In the genomic region with DNA sequence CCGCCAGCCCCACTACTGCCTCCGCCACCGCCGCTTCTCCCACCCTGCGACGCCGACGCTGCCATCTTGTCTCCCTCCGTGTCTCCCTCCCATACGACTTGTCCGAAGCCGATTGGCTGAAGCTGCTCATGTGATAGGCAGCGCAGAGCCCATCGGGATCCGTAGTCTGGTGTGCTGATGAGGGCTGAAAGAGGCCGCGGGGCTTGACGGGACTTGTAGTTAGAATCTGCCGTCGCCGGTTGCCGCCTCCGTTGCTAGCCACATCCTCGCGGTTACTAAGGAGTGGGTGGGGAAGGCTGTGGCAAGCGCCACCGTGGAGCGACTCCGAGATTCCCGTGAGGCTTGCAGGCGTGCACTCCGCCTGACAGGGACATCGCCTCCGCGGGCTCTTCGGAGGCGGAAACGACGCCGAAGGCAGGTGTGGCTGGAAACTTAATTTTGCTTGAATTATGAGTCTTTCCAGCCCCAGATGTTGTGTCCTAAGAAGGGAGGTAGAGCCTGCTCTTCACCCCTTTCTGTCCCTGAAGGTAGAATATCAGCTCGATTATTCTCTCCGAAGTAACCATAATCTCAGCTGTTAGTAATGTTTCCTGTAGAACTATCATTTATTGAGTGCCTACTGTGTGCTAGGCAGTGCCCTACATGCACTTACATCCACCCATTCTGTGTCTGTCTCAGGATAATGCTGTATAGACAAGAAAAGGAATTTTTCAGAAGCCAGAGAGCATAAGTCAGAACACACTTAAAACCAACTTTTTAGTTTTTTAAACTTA, we compare ENCODE assay signal across 8 mouse cellular contexts. TPM values are rescaled to one million over a fixed set of nuclear protein-coding genes. Genes with fewer than 3 reads are reported as not detected.
DNase-seq lines count a peak whose midpoint lies in the region; ATAC-seq and TF ChIP-seq lines count a peak whose summit lies in the region.

A gene (plus strand): TSS at position 304 of the 773 bp plus-strand sequence.

- no peak for TF ChIP-seq EP300 in liver, embryonic 14.5 days (IDR thresholded peaks at IDR 0.05; ENCODE audit: low read depth)
- TF ChIP-seq EP300 in stomach, postnatal 0 days (optimal IDR thresholded peaks at IDR 0.05), result no peak

- H3K9me3 ChIP-seq in forebrain, embryonic 10.5 days, result no peaks in the 10 kb centered on the region
- H3K9me3 ChIP-seq in heart, embryonic 15.5 days (replicated peaks), result no peaks in the 10 kb centered on the region
- no peaks in the 10 kb centered on the region for H3K9me3 ChIP-seq in liver, embryonic 14.5 days (ENCODE audit: control insufficient read depth, low read length)
- no peaks in the 10 kb centered on the region for H3K9me3 ChIP-seq in neural tube, embryonic 11.5 days (ENCODE audit: control insufficient read depth, low read length)
- H3K9me3 ChIP-seq in stomach, postnatal 0 days (ENCODE audit: control insufficient read depth, low read length), result no peaks in the 10 kb centered on the region

- peak; percentile 92 to 93 for DNase-seq in CD8-positive naive resting alpha-beta T cell, adult 2 months (ENCODE audit: low read depth in 2 of 2, low spot score in 2 of 2)
- peak; percentile 98 for DNase-seq in c-Kit-positive CD71-negative TER-119-negative erythroid progenitor cells, embryonic 14.5 days (ENCODE audit: low read depth)
- DNase-seq in forebrain, embryonic 10.5 days (ENCODE audit: extremely low spot score, low spot score), result peak; percentile 99
- DNase-seq in kidney, postnatal 25 days, result peak; percentile 98 to 99
- DNase-seq in liver, embryonic 14.5 days (ENCODE audit: low read depth in 3 of 3, low spot score in 3 of 3), result peak; percentile 97 to 99 (median 98)
- DNase-seq in neural tube, embryonic 11.5 days (ENCODE audit: low spot score), result peak; percentile 97
- DNase-seq in stomach, postnatal 0 days (ENCODE audit: low spot score), result peak; percentile 98

- 0 out of 2 replicates have a peak, but pooled peaks have one; percentile 1 for TF ChIP-seq CTCF in liver, embryonic 14.5 days (IDR thresholded peaks at IDR 0.05; ENCODE audit: low read depth)
- no peak for TF ChIP-seq CTCF in stomach, postnatal 0 days (IDR thresholded peaks at IDR 0.05; ENCODE audit: low read depth)

- H3K27me3 ChIP-seq in forebrain, embryonic 10.5 days (ENCODE audit: poor library complexity, severe bottlenecking), result no peaks in the 10 kb centered on the region
- H3K27me3 ChIP-seq in heart, embryonic 15.5 days, result no peaks in the 10 kb centered on the region
- no peaks in the 10 kb centered on the region for H3K27me3 ChIP-seq in liver, embryonic 14.5 days (ENCODE audit: control insufficient read depth, insufficient read depth, low read length)
- no peaks in the 10 kb centered on the region for H3K27me3 ChIP-seq in neural tube, embryonic 11.5 days (ENCODE audit: control insufficient read depth, insufficient read depth, low read length)
- no peaks in the 10 kb centered on the region for H3K27me3 ChIP-seq in stomach, postnatal 0 days (ENCODE audit: control insufficient read depth, insufficient read depth, low read length)

- peak within 1 kb of the TSS; percentile 82 for H3K4me2 ChIP-seq in heart, embryonic 15.5 days
- peak within 1 kb of the TSS; percentile 98 for H3K4me2 ChIP-seq in liver, embryonic 14.5 days (ENCODE audit: low read depth)
- peak within 1 kb of the TSS; percentile 84 for H3K4me2 ChIP-seq in neural tube, embryonic 11.5 days (ENCODE audit: low read depth)
- peak within 1 kb of the TSS; percentile 64 for H3K4me2 ChIP-seq in stomach, postnatal 0 days (replicated peaks; ENCODE audit: low read depth)

- H3K36me3 ChIP-seq in forebrain, embryonic 10.5 days (replicated peaks), result peaks cover 30% of the 10 kb centered on the region
- H3K36me3 ChIP-seq in heart, embryonic 15.5 days, result peaks cover 6% of the 10 kb centered on the region
- peaks cover 9% of the 10 kb centered on the region for H3K36me3 ChIP-seq in liver, embryonic 14.5 days (replicated peaks; ENCODE audit: control insufficient read depth, insufficient read depth, low read depth)
- no peaks in the 10 kb centered on the region; the same call in 1 of the 2 replicates for H3K36me3 ChIP-seq in neural tube, embryonic 11.5 days (ENCODE audit: control insufficient read depth, insufficient read depth, low read length)
- H3K36me3 ChIP-seq in stomach, postnatal 0 days (ENCODE audit: control insufficient read depth, insufficient read depth, low read length), result no peaks in the 10 kb centered on the region

- peak; percentile 99 for ATAC-seq in heart, embryonic 15.5 days (replicated peaks; ENCODE audit: insufficient number of reproducible peaks, insufficient read depth, low FRiP score, low read depth)
- peak; percentile 99 for ATAC-seq in liver, embryonic 14.5 days (ENCODE audit: insufficient read depth)
- ATAC-seq in neural tube, embryonic 11.5 days (ENCODE audit: insufficient read depth, low FRiP score, low TSS enrichment), result peak; percentile 99
- ATAC-seq in stomach, postnatal 0 days (ENCODE audit: low FRiP score, low TSS enrichment), result peak; percentile 99

- under 1% methylated on average over 42 of the region's 42 CpGs for whole genome bisulfite sequencing in forebrain, embryonic 10.5 days
- WGBS in heart, embryonic 15.5 days, result under 1% methylated on average over 42 of the region's 42 CpGs
- under 1% methylated on average over 42 of the region's 42 CpGs for WGBS in liver, embryonic 14.5 days (ENCODE audit: insufficient replicate concordance)
- under 1% methylated on average over 42 of the region's 42 CpGs for WGBS in neural tube, embryonic 11.5 days
- WGBS in stomach, postnatal 0 days, result under 1% methylated on average over 42 of the region's 42 CpGs

- H3K9ac ChIP-seq in heart, embryonic 15.5 days, result peak within 1 kb of the TSS; percentile 90
- peak within 1 kb of the TSS; percentile 73 for H3K9ac ChIP-seq in liver, embryonic 14.5 days (replicated peaks)
- peak within 1 kb of the TSS; percentile 95 for H3K9ac ChIP-seq in neural tube, embryonic 11.5 days (ENCODE audit: low read length)
- peak within 1 kb of the TSS; percentile 87 for H3K9ac ChIP-seq in stomach, postnatal 0 days (ENCODE audit: low read length)

- peak within 1 kb of the TSS; percentile 81 for H3K4me3 ChIP-seq in forebrain, embryonic 10.5 days
- peak within 1 kb of the TSS; percentile 90 for H3K4me3 ChIP-seq in heart, embryonic 15.5 days
- peak within 1 kb of the TSS; percentile 71 to 94 for H3K4me3 ChIP-seq in liver, embryonic 14.5 days (ENCODE audit: insufficient read depth in 1 of 2, low read depth in 2 of 2, low read length in 2 of 2)
- H3K4me3 ChIP-seq in neural tube, embryonic 11.5 days (ENCODE audit: low read depth, low read length), result peak within 1 kb of the TSS; percentile 83
- peak within 1 kb of the TSS; percentile 86 for H3K4me3 ChIP-seq in stomach, postnatal 0 days (ENCODE audit: low read depth, low read length)

- H3K4me1 ChIP-seq in forebrain, embryonic 10.5 days, result peaks cover 37% of the 10 kb centered on the region
- H3K4me1 ChIP-seq in heart, embryonic 15.5 days (replicated peaks), result peaks cover 25% of the 10 kb centered on the region
- H3K4me1 ChIP-seq in liver, embryonic 14.5 days (replicated peaks; ENCODE audit: control insufficient read depth in 2 of 2, insufficient read depth in 2 of 2, low read length in 1 of 2), result peaks cover 15 to 16% of the 10 kb centered on the region in 2 experiments
- H3K4me1 ChIP-seq in neural tube, embryonic 11.5 days (ENCODE audit: control insufficient read depth, insufficient read depth, low read length), result peaks cover 4% of the 10 kb centered on the region; the same call in 1 of the 2 replicates
- peaks cover 3% of the 10 kb centered on the region; the same call in 1 of the 2 replicates for H3K4me1 ChIP-seq in stomach, postnatal 0 days (replicated peaks; ENCODE audit: control insufficient read depth, insufficient read depth)

- peak within 1 kb of the TSS; percentile 95 for H3K27ac ChIP-seq in forebrain, embryonic 10.5 days
- H3K27ac ChIP-seq in heart, embryonic 15.5 days, result peak within 1 kb of the TSS; percentile 81
- peak within 1 kb of the TSS; percentile 28; the same call in 1 of the 2 replicates for H3K27ac ChIP-seq in liver, embryonic 14.5 days
- 0 out of 2 replicates have a peak within 1 kb of the TSS, but pooled peaks have one; percentile 42 for H3K27ac ChIP-seq in neural tube, embryonic 11.5 days (ENCODE audit: low read depth, low read length)
- H3K27ac ChIP-seq in stomach, postnatal 0 days (replicated peaks), result peak within 1 kb of the TSS; percentile 77

RNA-seq across cellular contexts. Expression of the gene that starts here (rescaled TPM):
- polyA plus RNA-seq in forebrain, embryonic 10.5 days (2016; fragmentation: Nextera tagmentation; extraction: Ambion mirVana), result 0.48 and 0.52 TPM in 2 replicates
- polyA plus RNA-seq in heart, embryonic 15.5 days (2015; fragmentation: Nextera tagmentation; extraction: Ambion mirVana), result 0.08 and 0.23 TPM in 2 replicates
- polyA plus RNA-seq in liver, embryonic 14.5 days (2012; rRNA removed), result not detected in 2 replicates
- polyA plus RNA-seq in liver, embryonic 14.5 days (2014; fragmentation: Nextera tagmentation; extraction: Ambion mirVana), result 0.08 TPM in 1 of 2 replicates, not detected in the other
- polyA plus RNA-seq in neural tube, embryonic 11.5 days (2014; fragmentation: Nextera tagmentation; extraction: Ambion mirVana), result 0.36 and 0.46 TPM in 2 replicates
- polyA plus RNA-seq in stomach, postnatal 0 days (2015; fragmentation: Nextera tagmentation; extraction: Ambion mirVana), result 0.08 and 0.27 TPM in 2 replicates

Comparison
In these comparisons a context has a peak if more than half of its experiments do, and no peak if none do; other contexts are left out.
1. Peak in every context shown above with its lines: DNase-seq, ATAC-seq, H3K4me3 ChIP-seq and H3K27ac ChIP-seq.
2. Peak in DNase-seq, H3K4me3 ChIP-seq and H3K27ac ChIP-seq in forebrain, embryonic 10.5 days; RNA of the gene not detected or under 1 TPM.
3. Peak in ATAC-seq, H3K4me3 ChIP-seq, H3K27ac ChIP-seq, H3K9ac ChIP-seq and H3K4me2 ChIP-seq in heart, embryonic 15.5 days; RNA of the gene not detected or under 1 TPM.
4. Peak in DNase-seq, ATAC-seq, H3K4me3 ChIP-seq, H3K27ac ChIP-seq, H3K9ac ChIP-seq and H3K4me2 ChIP-seq in liver, embryonic 14.5 days; RNA of the gene not detected or under 1 TPM.
5. Peak in DNase-seq, ATAC-seq, H3K4me3 ChIP-seq, H3K27ac ChIP-seq, H3K9ac ChIP-seq and H3K4me2 ChIP-seq in neural tube, embryonic 11.5 days; RNA of the gene not detected or under 1 TPM.
6. Peak in DNase-seq, ATAC-seq, H3K4me3 ChIP-seq, H3K27ac ChIP-seq, H3K9ac ChIP-seq and H3K4me2 ChIP-seq in stomach, postnatal 0 days; RNA of the gene not detected or under 1 TPM.
7. H3K27ac ChIP-seq: peak in every context shown above with its lines; median percentile 95 in forebrain, embryonic 10.5 days; 81 in heart, embryonic 15.5 days; 77 in stomach, postnatal 0 days; 42 in neural tube, embryonic 11.5 days; 28 in liver, embryonic 14.5 days.